Mouse (Mus musculus): ENCODE results near the gene Sap30l. TPM values are rescaled to one million over a fixed set of nuclear protein-coding genes. Genes with fewer than 3 reads are reported as not detected.
"Not testable (repeated sequence)": the region's sequence is repeated elsewhere in the genome, so short reads cannot be mapped to it uniquely, and the experiment has no call there.

Gene Sap30l
- total RNA-seq, 1 experiment from 2014 or later: 60.8 TPM

GRCm38 (mm10) chr11:57800266-57800951 lies 1.0 kb upstream of the Sap30l start:
- DNase-seq: no peak

- peak; percentile 71 for DNase-seq
These were observed 501 bp downstream of the Sap30l start for GRCm38 (mm10) chr11:57801766-57802510.

- peak; percentile 39 for DNase-seq
These were observed 1.1 kb downstream of the Sap30l start for GRCm38 (mm10) chr11:57802511-57802870.

- DNase-seq: no peak
These were observed 3.6 kb downstream of the Sap30l start for GRCm38 (mm10) chr11:57805047-57805446.

- DNase-seq: no peak
These were observed 7.7 kb downstream of the Sap30l start for GRCm38 (mm10) chr11:57809017-57809731.

DNA sequence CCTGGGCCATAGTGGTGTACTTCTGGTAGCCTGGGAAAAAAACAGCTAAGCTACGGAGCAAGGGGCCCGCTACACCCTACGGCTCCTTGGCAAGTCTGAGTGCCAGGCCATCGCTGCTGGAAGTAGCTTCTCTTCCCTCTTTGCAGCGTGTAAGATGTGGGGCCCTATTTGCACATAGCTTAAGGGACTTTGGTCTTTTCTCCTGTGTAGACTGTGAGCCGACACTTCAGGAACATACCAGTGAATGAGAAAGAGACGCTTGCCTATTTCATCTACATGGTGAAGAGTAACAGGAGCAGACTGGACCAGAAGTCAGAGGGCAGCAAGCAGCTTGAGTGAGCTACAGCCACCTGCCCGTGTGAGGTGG lies 8.3 kb downstream of the Sap30l start:
- no peak for DNase-seq

DNA sequence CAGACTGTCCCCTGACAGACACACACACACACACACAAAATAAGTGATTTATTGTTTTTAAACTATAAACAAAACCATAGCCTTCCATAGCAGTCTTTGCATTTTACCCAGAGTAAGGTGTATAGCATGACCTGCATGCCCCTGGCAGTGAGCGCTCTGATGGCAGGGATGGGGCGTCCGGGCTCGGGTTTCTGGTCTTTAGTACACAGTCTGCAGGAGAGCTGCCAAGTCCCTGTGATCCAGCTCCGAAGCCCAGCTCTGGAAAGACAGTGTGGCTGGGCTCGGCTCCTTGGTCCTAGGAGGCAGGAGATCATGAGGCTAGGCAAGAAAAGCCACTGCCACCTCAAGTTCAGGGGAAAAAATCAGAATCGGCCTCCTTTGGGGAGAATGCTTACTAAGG lies 9.6 kb downstream of the Sap30l start:
- DNase-seq: no peak

DNA sequence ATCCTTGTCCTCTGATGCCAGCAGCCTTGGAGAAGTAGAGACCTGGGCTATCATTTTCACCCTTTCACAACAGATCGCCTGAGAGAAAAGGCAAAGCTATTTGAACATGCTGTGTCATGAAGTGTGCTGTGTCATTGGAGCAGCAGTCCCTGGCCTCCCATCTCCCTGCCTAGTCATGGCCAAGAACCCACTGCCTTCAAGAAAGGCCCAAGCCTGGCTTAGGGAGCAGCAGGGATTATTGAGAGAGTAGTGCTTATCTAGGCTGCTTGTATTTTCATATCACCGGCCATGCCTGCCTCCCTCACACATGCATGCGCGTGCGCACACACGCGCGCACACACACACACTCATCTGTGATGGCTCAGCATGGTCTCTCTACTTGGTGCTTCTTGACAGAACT lies 10.8 kb downstream of the Sap30l start:
- no peak for DNase-seq

GRCm38 (mm10) chr11:57813641-57814040 lies 12.2 kb downstream of the Sap30l start:
- no peak for DNase-seq

GRCm38 (mm10) chr11:57818189-57818588 lies 16.8 kb downstream of the Sap30l start:
- no peak for DNase-seq

- DNase-seq: peak; percentile 94
These were observed 18.7 kb downstream of the Sap30l start for GRCm38 (mm10) chr11:57819999-57820581.

DNA sequence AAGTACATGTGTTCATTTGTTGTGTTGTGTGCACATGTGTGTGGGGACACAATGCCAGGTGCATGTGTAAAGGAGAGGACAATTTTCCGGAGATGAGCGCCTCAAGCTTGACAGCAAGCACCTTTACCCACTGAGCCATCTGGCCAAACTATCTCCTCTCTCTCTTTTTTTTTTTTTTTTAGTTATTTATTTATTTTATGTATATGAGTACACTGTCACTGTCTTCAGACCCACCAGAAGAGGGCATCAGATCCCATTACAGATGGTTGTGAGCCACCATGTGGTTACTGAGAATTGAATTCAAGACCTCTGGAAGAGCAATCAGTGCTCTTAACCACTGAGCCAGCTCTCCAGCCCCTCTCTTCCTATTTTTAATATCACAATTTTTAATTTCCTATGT lies 21.7 kb downstream of the Sap30l start:
- DNase-seq: not testable (repeated sequence)

GRCm38 (mm10) chr11:57823714-57824113 lies 22.3 kb downstream of the Sap30l start:
- DNase-seq: no peak

DNA sequence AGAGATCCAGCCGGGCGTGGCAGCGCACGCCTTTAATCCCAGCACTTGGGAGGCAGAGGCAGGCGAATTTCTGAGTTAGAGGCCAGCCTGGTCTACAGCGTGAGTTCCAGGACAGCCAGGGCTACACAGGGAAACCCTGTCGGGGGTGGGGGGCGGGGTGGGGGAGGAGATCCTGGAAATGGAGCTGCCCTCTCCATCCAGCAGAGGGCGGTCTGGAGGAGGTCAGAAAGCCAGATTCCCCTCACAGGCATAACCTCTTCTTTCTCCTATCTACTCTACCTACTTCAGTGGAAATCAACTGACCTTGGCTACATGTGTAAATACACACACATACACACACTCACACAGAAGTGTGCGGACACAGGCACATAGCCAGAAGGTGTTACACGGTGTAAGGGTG lies 23.8 kb downstream of the Sap30l start:
- DNase-seq: not testable (repeated sequence)

DNA sequence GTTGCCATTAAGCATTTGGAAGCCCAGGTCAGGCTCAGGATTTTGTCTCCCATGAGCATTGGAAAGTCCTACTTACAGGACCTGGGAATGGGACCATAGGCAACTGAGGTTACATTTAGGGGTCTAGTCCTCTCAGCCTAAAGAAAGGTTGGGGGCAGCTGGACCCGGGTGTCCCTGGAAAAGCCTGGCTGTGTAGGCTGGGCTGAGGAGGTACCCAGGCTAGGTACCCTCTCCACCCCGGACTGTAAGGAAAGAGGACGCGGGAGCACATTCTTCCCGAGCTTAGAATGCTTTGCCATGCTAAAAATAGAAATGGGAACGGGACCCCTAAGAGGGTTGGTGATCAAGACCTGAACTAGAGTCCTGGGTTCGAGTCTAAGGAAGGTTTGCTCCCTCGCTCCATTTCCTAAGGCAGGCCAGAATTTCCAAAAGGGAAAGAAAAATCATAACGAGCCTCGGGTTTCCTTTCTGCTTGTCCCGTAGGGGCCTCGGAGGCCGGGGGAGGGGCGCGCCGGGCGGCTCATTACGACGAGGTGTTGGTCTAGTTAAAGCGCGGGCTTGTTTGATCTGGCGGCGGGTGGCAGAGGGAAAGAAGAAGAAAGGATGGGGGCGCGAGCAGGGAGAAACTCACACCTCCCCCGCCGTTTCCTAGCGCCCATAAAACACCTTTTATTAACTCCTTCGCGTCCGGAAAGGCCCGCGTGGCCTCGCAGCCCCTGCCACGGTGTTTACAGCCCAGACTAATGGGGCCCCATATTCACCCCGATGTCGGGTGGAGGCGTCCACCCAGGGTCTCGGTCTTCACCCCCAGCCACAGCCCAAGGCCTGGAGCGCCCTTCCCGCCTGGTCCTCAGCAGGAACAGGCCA lies 25.8 kb downstream of the Sap30l start:
- no peak for DNase-seq

DNA sequence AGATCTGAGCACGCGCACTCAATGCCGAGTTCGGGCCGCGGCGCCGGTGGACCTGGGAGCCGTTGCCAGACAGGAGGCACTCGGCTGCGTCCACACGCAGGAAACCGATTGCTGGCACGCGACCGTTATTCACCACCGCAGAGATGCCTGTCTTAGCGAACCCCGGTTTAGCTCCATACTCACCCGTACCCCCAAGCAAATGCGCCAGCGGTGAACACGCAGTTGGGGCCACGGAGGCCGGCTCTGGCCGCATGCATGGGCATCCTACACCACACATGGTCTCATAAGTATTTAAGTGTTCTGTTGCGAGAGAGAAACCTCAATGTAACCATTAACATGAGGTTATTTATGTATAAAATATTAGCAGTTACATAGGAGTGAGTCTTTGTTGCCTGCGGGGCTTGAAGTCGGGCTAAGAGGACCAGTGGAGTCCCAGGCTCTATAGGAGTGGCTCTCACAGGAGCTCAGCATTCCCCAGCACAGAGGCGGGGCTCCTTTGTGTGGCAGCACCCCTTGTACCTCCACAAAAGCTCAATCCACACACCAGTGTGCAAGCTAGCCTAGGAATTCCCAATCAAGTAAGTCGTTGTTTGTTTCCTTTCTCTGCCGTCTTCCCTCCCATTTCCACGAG lies 26.6 kb downstream of the Sap30l start:
- DNase-seq: peak; percentile 29

- DNase-seq: no peak
These were observed 27.8 kb downstream of the Sap30l start for GRCm38 (mm10) chr11:57828955-57829870.

GRCm38 (mm10) chr11:57829871-57830775 lies 28.7 kb downstream of the Sap30l start:
- DNase-seq: no peak

- DNase-seq: no peak
These were observed 29.9 kb downstream of the Sap30l start for GRCm38 (mm10) chr11:57831281-57831781.
